Mouse (Mus musculus): ENCODE results near the gene Jak2.
A peak's percentile ranks its signal among the peaks of the same experiment; 100 is the strongest.

Gene Jak2

GRCm38 (mm10) chr19:29344868-29345267, 93.2 kb downstream of the Jak2 start:
- DNase-seq (ENCODE audit: low read depth, low spot score): no peak
- H3K27me3 ChIP-seq (ENCODE audit: control insufficient read depth, insufficient read depth, low read length, poor library complexity, severe bottlenecking): no peaks in the 10 kb centered on the region
- peaks cover 11% of the 10 kb centered on the region for H3K36me3 ChIP-seq (ENCODE audit: control insufficient read depth, insufficient read depth, low read length, poor library complexity, severe bottlenecking)

DNA sequence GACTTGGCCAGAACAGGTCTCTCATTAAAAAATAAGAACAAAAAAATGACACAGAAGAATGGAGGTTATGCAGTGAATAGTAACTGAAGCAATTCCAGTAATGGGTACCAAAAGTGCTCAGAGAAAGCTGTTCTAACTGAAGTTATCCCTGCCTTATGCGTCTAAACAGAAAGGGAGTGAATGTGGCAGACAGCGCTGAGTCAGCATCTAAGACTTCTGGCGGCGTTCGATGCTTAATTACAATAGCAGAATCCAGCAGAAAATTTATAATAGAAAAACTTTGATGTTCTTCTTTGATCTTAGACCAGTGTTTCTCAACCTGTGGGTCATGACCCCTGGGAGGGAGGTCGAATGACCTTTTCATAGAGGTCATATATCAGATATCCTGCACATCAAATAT, 94.0 kb downstream of the Jak2 start:
- H3K36me3 ChIP-seq (ENCODE audit: control insufficient read depth, insufficient read depth, low read length, poor library complexity, severe bottlenecking): peaks cover 16% of the 10 kb centered on the region
- no peaks in the 10 kb centered on the region for H3K27me3 ChIP-seq (ENCODE audit: control insufficient read depth, insufficient read depth, low read length, poor library complexity, severe bottlenecking)
- no peak for DNase-seq (ENCODE audit: low read depth, low spot score)

GRCm38 (mm10) chr19:29350991-29351390, 99.4 kb downstream of the Jak2 start:
- DNase-seq (ENCODE audit: low read depth, low spot score): no peak
- H3K36me3 ChIP-seq (ENCODE audit: control insufficient read depth, insufficient read depth, low read length, poor library complexity, severe bottlenecking): peaks cover 24% of the 10 kb centered on the region

DNA sequence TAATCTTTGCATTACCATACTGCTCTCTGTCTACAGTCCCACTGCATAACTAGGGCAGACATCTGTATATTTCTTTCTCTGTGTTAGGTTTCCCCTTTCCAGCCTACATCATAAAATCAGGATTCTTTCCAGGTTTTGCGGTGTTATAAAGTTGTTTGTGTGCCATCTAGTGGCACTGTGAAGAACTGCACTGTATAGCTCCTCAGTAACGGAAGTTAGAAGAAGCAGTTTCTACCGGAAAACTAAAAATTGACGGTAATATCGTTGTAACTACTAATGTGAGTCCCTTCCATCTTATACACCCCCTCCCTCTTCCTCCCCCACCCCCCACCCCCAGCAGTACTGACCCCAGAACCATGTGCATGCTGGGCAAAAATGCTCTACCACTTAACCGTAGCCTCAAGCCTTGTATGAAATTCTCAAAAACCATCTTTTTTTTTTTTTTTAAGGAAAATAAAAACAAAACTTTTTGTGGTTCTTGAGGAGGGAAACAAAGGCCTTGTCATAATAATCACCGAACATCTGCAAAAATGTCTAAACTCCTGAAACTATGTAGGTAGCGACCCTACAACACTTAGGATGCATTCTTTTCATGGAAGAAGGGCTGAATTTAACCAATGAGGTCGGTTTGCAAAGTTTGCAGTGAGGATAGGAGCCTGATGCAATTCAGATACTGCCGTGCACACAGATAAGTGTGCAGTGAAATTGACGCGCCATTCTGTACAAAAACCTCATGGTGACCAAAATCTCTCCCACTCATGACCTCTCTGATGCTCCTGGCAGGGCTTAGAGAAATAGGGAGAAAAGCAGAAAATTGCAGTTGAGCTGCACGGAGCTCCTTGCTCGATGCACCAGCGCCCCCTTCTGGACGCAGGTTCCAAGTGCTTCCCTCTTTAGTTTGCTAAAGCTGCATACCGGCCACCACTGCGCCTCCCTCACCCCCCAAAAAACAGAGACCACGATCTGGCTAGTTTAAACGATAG, 103.6 kb downstream of the Jak2 start:
- no peaks in the 10 kb centered on the region for H3K27me3 ChIP-seq (ENCODE audit: control insufficient read depth, insufficient read depth, low read length, poor library complexity, severe bottlenecking)
- peak; percentile 93 for DNase-seq (ENCODE audit: low read depth, low spot score)
- peaks cover 15% of the 10 kb centered on the region for H3K36me3 ChIP-seq (ENCODE audit: control insufficient read depth, insufficient read depth, low read length, poor library complexity, severe bottlenecking)

More at GRCm38 (mm10) chr19:29350991-29351390, 99.4 kb downstream of the Jak2 start:
- H3K27me3 ChIP-seq (ENCODE audit: control insufficient read depth, insufficient read depth, low read length, poor library complexity, severe bottlenecking): no peaks in the 10 kb centered on the region

DNA sequence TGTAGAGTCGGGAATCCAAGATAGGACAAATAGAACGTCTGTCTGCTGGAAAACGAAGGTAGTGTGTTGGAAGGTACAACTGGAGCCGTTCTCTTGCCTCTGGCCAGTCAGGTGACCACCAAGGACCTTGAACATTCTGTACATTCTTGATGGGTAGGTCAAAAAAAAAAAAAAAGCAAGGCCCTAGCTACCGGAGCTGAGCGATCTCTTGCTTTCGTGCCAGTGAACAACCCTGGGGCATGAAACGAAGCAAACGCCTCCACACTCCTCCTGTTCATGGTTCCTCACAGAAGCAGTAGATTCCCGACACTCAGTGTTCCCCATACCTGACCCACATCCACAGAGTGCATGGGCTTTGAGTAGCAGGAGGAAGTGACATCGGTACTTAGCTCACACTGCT, 104.7 kb downstream of the Jak2 start:
- Histone ChIP-seq H3K36me3 (ENCODE audit: control insufficient read depth, insufficient read depth, low read length, poor library complexity, severe bottlenecking) (peaks cover 8% of the 10 kb centered on the region; the same call in 1 of the 2 replicates), H3K27me3 (ENCODE audit: control insufficient read depth, insufficient read depth, low read length, poor library complexity, severe bottlenecking) (no peaks in the 10 kb centered on the region)
- DNase-seq (ENCODE audit: low read depth, low spot score): no peak

- Histone ChIP-seq H3K36me3 (ENCODE audit: control insufficient read depth, insufficient read depth, low read length, poor library complexity, severe bottlenecking) (peaks cover 4% of the 10 kb centered on the region; the same call in 1 of the 2 replicates), H3K27me3 (ENCODE audit: control insufficient read depth, insufficient read depth, low read length, poor library complexity, severe bottlenecking) (no peaks in the 10 kb centered on the region)
- DNase-seq (ENCODE audit: low read depth, low spot score): no peak
These were observed 108.6 kb downstream of the Jak2 start for GRCm38 (mm10) chr19:29360251-29360650.

- peak; percentile 95 for DNase-seq (ENCODE audit: low read depth, low spot score)
- Histone ChIP-seq H3K36me3 (ENCODE audit: control insufficient read depth, insufficient read depth, low read length, poor library complexity, severe bottlenecking) (peaks cover 4% of the 10 kb centered on the region; the same call in 1 of the 2 replicates), H3K27me3 (ENCODE audit: control insufficient read depth, insufficient read depth, low read length, poor library complexity, severe bottlenecking) (no peaks in the 10 kb centered on the region)
These were observed 110.0 kb downstream of the Jak2 start for GRCm38 (mm10) chr19:29361468-29362130.

DNA sequence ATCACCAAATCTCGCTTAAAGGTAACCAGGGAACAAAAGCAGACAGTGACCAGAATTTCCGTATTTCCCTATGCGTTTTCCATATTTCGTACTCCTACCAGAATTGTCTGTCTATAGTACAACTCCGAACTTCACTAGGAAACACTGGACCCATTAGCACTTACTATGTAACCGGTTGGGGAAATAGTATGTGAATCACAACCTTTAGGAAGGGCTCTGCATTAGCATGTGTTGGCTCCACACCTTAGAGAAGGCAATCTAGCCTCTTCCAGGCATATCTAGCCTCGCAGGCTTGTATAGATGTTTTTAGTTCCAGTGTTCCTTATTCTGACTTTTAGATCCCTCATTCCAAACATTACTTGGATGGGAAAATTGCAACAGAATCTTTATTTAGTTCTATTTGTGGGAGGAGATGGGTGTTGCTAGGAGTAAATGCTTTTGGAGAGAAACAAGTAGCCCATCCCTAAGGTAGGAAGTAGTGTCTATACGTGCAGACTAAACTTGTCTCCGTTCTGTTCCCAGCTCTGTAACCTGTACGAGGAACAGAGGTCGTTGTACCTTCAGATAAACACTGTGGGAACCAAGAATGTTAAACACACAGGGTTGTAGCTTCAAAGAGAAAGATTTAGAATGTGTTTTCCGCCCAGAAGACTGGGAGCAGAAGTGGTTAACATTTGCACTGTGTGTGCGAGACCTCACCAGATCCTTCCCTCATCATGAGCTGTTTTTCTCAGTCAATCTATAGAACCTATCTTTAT, 110.7 kb downstream of the Jak2 start:
- Histone ChIP-seq H3K27me3 (ENCODE audit: control insufficient read depth, insufficient read depth, low read length, poor library complexity, severe bottlenecking) (no peaks in the 10 kb centered on the region), H3K36me3 (ENCODE audit: control insufficient read depth, insufficient read depth, low read length, poor library complexity, severe bottlenecking) (0 out of 2 replicates have a peak, but pooled peaks cover 2% of the 10 kb centered on the region)
- DNase-seq (ENCODE audit: low read depth, low spot score): no peak

Measured in splenic B cell, adult 2 months (primary cell).